Mouse (Mus musculus) heart, adult 2 months (tissue): Measurements from ENCODE around the gene Fbxl12. TPM values are rescaled to one million over a fixed set of nuclear protein-coding genes. Genes with fewer than 3 reads are reported as not detected.

ENCODE experiments used
- DNase-seq, 2 experiments: peaks; one replicate each; pipeline ENCODE4 v3.0.0; 2021
- H3K27ac ChIP-seq: fragments of 200-600 bp; 2 replicates; pipeline ENCODE4 v1.8.1; 2022
- H3K27me3 ChIP-seq: fragments of 200-500 bp; 2 replicates; pipeline ENCODE4 v1.6.1; 2012; ENCODE audit warnings: mild to moderate bottlenecking, low read length, inconsistent platforms, mixed read lengths; ENCODE audit not compliant: control insufficient read depth, insufficient read depth
- H3K36me3 ChIP-seq: fragments of 200-500 bp; 2 replicates; pipeline ENCODE4 v1.6.1; 2012; ENCODE audit warnings: low read length, inconsistent platforms; ENCODE audit not compliant: control insufficient read depth, insufficient read depth
- H3K4me1 ChIP-seq: fragments of 200-500 bp; 2 replicates; pipeline ENCODE4 v1.6.1; 2011; ENCODE audit warnings: low read length; ENCODE audit not compliant: control insufficient read depth, insufficient read depth
- H3K4me3 ChIP-seq: fragments of 200-600 bp; 2 replicates; pipeline ENCODE4 v1.8.1; 2022
- H3K79me2 ChIP-seq: fragments of 200-500 bp; replicated peaks from 2 replicates; pipeline ENCODE4 v1.6.1; 2012; ENCODE audit warnings: mild to moderate bottlenecking, inconsistent platforms, low read length, moderate library complexity, mixed read lengths; ENCODE audit not compliant: control insufficient read depth, insufficient read depth
- H3K9ac ChIP-seq: fragments of 200-500 bp; 2 replicates; pipeline ENCODE4 v1.6.1; 2012; ENCODE audit warnings: low read depth, mild to moderate bottlenecking, control low read depth, inconsistent platforms, low read length, mixed read lengths
- CTCF ChIP-seq: fragments of 200-600 bp; IDR thresholded peaks from 2 replicates; pipeline ENCODE4 v1.8.1; 2022; ENCODE audit warnings: antibody characterized with exemption, mild to moderate bottlenecking, moderate library complexity
- EP300 ChIP-seq: fragments of 200-500 bp; IDR thresholded peaks from 2 replicates; pipeline ENCODE4 v1.6.1; 2011; ENCODE audit warnings: low read depth, low read length, control low read depth; ENCODE audit not compliant: insufficient read depth
- POLR2A ChIP-seq: fragments of 200-500 bp; IDR thresholded peaks from 2 replicates; pipeline ENCODE4 v1.6.1; 2011; ENCODE audit warnings: mild to moderate bottlenecking, low read depth, low read length, control low read depth; ENCODE audit not compliant: insufficient read depth
- WGBS: fragments of 180-500 bp; shearing (Covaris S2); methylation state at CpG from one replicate; pipeline ENCODE4 v1.1.7; 2018; 5-methylcytosine and 5-hydroxymethylcytosine counted together
- intact Hi-C: fragments of 180-260 bp; cut with DNase I; formaldehyde crosslinking; loops from one replicate; pipeline ENCODE4 v1.15.1; 2025
- polyA plus RNA-seq: library from polyadenylated mRNA; depleted of rRNA; stranded (reverse); fragments of >200 nt; gene quantifications from 2 replicates; pipeline ENCODE4 v1.2.3, GENCODE M21; 2012; rRNA removed
- total RNA-seq, 2 experiments: library from RNA; stranded (reverse); gene quantifications; 2 replicates each; pipeline ENCODE4 v1.2.3; 2021

Gene Fbxl12
- total and polyA plus RNA-seq, 3 experiments: 8.8 to 17.9 (median 10.3) TPM

GRCm38 (mm10) chr9:20581175-20581634 lies 63.4 kb downstream of the Fbxl12 start, which contains the start of gene Zfp846:
TSS of gene Zfp846 (plus strand) at chr9:20581291.
- Histone ChIP-seq H3K4me1 (no peaks in the 10 kb centered on the region), H3K79me2 (peaks cover 4% of the 10 kb centered on the region; the same call in 1 of the 2 replicates), H3K36me3 (no peaks in the 10 kb centered on the region), H3K27me3 (no peaks in the 10 kb centered on the region), H3K9ac (peak within 1 kb of the TSS; percentile 56), H3K4me3 (peak within 1 kb of the TSS; percentile 69), H3K27ac (peak within 1 kb of the TSS; percentile 74)
- peak; percentile 99 for DNase-seq
- intact Hi-C loops: loop anchor here (1.0 to 10.0 kb wide), 6 partner anchors 26 to 196 kb away; partner anchors contain the start of genes Ubl5, Zfp426 and Zfp560
- WGBS: under 1% methylated on average over 30 of the region's 30 CpGs
- TF ChIP-seq EP300 (peak; percentile 83), CTCF (peak; percentile 45), POLR2A (peak; percentile 52; the same call in 1 of the 2 replicates)

- TF ChIP-seq CTCF (no peak), EP300 (no peak), POLR2A (no peak)
- Histone ChIP-seq H3K36me3 (no peaks in the 10 kb centered on the region), H3K4me1 (no peaks in the 10 kb centered on the region), H3K4me3 (no peak overlapping the region), H3K79me2 (no peaks in the 10 kb centered on the region), H3K9ac (no peak overlapping the region), H3K27ac (no peak overlapping the region), H3K27me3 (no peaks in the 10 kb centered on the region)
- intact Hi-C loops: no loop called here
- no peak for DNase-seq
- 75% methylated on average over 2 of the region's 2 CpGs for WGBS
Measured at GRCm38 (mm10) chr9:20576591-20576990, 68.0 kb downstream of the Fbxl12 start.

GRCm38 (mm10) chr9:20571060-20571459 lies 73.5 kb downstream of the Fbxl12 start:
- TF ChIP-seq POLR2A (no peak), CTCF (no peak), EP300 (no peak)
- DNase-seq: no peak
- intact Hi-C loops: no loop called here
- Histone ChIP-seq H3K4me3 (no peak overlapping the region), H3K79me2 (no peaks in the 10 kb centered on the region), H3K9ac (no peak overlapping the region), H3K27me3 (no peaks in the 10 kb centered on the region), H3K27ac (no peak overlapping the region), H3K36me3 (no peaks in the 10 kb centered on the region), H3K4me1 (no peaks in the 10 kb centered on the region)

Other genes starting within 250 kb of the Fbxl12 start
- gene Zfp26, start 184.6 kb downstream of the Fbxl12 start, total RNA-seq: 1 to 10 TPM; 7.5 to 9.8 TPM
- gene Zfp26, start 184.6 kb downstream of the Fbxl12 start, polyA plus RNA-seq: 1.4 and 3.2 TPM in 2 replicates
- gene Zfp426, start 152.0 kb downstream of the Fbxl12 start, total RNA-seq: 10 to 100 TPM in 1 of 2 experiments, 1 to 10 TPM in 1; 7.9 to 12.8 TPM
- 3.8 and 6.6 TPM in 2 replicates for gene Zfp426, start 152.0 kb downstream of the Fbxl12 start, polyA plus RNA-seq
- 10 to 100 TPM; 23.3 to 23.8 TPM for gene Zfp266, start 123.3 kb downstream of the Fbxl12 start, total RNA-seq
- gene Zfp266, start 123.3 kb downstream of the Fbxl12 start, polyA plus RNA-seq: 6.0 and 10.6 TPM in 2 replicates
- gene Zfp846, start 63.5 kb downstream of the Fbxl12 start, total RNA-seq: 1 to 10 TPM; 4.7 to 5.1 TPM
- 1.4 and 3.5 TPM in 2 replicates for gene Zfp846, start 63.5 kb downstream of the Fbxl12 start, polyA plus RNA-seq
- 100 to 1,000 TPM; 233 to 269 TPM for gene Ubl5, start 1.9 kb downstream of the Fbxl12 start, total RNA-seq
- gene Ubl5, start 1.9 kb downstream of the Fbxl12 start, polyA plus RNA-seq: 275 and 362 TPM in 2 replicates
- 10 to 100 TPM; 17.8 to 18.6 TPM for gene Pin1, start 7.3 kb upstream of the Fbxl12 start, total RNA-seq
- 18.8 and 20.8 TPM in 2 replicates for gene Pin1, start 7.3 kb upstream of the Fbxl12 start, polyA plus RNA-seq
- gene Olfm2, start 101.6 kb upstream of the Fbxl12 start, total RNA-seq: under 1 TPM in 1 of 2 experiments, not detected in 1; 0.13 TPM
- gene Olfm2, start 101.6 kb upstream of the Fbxl12 start, polyA plus RNA-seq: 0.31 and 0.38 TPM in 2 replicates
- 10 to 100 TPM in 1 of 2 experiments, 1 to 10 TPM in 1; 7.0 to 19.7 TPM for gene Col5a3, start 170.3 kb upstream of the Fbxl12 start, total RNA-seq
- gene Col5a3, start 170.3 kb upstream of the Fbxl12 start, polyA plus RNA-seq: 11.6 and 13.5 TPM in 2 replicates
- not detected for gene Rdh8, start 173.7 kb upstream of the Fbxl12 start, total RNA-seq
- not detected in 2 replicates for gene Rdh8, start 173.7 kb upstream of the Fbxl12 start, polyA plus RNA-seq
- gene A230050P20Rik, start 223.9 kb upstream of the Fbxl12 start, total RNA-seq: 1 to 10 TPM; 3.9 to 4.3 TPM
- gene A230050P20Rik, start 223.9 kb upstream of the Fbxl12 start, polyA plus RNA-seq: 16.4 and 21.2 TPM in 2 replicates
- 1 to 10 TPM; 3.9 to 4.0 TPM for gene Angptl6, start 235.0 kb upstream of the Fbxl12 start, total RNA-seq
- 4.0 and 5.4 TPM in 2 replicates for gene Angptl6, start 235.0 kb upstream of the Fbxl12 start, polyA plus RNA-seq
- gene Ppan, start 243.4 kb upstream of the Fbxl12 start, total RNA-seq: 1 to 10 TPM; 5.9 to 6.7 TPM
- 11.9 and 18.8 TPM in 2 replicates for gene Ppan, start 243.4 kb upstream of the Fbxl12 start, polyA plus RNA-seq